Mouse (Mus musculus) spleen, postnatal 10 days (tissue): ENCODE measurements around the gene Meis2.

Experiments used
- DNase-seq, 2 experiments: peaks; one replicate each; pipeline ENCODE4 v3.0.0; 2021 to 2022; ENCODE audit warnings: low spot score in 2 of 2

The Meis2 gene

DNA sequence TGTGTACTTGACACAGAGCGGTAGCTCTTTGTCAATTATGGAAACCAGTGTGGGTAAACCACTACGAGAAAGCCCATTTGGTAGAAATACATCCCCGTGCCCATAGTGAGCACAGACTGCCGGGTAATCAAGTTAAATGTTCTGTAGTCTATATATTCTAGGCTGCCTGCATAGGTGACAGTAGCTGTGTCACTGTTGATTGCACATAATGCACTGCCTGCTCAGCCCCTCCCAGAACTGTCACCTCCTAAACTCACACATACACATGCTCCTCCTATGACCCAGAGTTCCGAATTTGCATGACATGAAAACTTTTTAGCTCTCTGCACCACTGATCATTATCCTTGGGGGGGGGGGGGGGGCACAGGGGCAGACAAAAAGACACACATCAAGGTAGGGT, 65.1 kb downstream of the Meis2 start:
- no peak for DNase-seq

DNA sequence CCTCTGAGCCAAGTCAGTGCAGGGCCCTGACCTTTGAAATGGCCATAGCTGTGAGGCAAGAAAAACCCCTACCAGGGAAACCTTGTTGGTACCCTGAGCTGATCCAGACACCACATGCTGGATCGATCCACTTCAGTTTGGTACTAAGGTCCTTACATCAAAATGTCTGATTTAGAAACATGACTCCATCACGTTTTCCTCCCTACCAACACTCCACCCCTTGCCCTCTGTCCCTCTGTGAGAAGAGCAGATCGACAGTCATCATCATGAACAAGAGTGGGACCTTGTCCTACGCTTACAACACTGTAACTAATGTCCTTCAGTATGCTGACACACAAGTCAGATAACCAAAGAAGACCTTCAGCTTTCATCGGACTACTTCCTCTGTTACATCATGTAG, 66.8 kb downstream of the Meis2 start:
- no peak for DNase-seq

DNA sequence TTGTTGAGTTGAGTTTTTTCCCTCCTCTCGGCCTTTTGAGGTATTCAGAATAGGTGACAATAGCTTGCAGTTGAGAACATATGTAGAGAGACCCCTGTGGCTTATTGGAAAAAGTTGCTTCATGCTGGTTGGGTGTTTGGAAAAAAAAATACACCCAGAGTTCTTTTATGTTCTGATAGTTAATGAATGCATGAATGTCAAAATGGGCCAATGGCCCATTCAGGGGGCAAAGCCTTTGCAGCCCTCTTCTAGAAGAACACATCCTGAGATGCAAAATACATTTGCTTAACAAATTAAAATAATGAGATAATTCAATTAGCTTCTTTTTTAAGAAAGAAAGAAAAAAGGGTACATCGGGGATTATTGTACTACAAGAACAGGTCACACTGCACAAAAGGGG, 69.2 kb downstream of the Meis2 start:
- no peak for DNase-seq

DNA sequence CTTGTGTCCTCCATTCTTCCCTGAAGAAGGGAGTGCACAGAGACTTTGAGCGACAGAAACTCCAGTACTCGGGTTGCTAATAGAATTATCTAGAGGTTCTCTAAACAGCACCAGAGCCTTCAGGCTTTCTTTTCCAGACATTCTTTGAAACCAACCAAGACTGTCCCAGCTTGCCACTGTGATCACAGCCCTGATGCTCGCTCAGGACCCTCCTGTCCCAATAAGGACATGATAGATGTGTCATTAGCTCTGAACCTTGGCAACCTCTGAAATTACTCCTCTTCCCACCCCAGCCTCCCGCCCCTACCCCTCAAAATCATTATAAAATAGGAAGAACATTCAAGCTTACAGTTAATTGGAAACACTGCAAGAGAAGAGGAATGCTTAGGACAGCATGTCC, 71.8 kb downstream of the Meis2 start:
- DNase-seq, result no peak

DNA sequence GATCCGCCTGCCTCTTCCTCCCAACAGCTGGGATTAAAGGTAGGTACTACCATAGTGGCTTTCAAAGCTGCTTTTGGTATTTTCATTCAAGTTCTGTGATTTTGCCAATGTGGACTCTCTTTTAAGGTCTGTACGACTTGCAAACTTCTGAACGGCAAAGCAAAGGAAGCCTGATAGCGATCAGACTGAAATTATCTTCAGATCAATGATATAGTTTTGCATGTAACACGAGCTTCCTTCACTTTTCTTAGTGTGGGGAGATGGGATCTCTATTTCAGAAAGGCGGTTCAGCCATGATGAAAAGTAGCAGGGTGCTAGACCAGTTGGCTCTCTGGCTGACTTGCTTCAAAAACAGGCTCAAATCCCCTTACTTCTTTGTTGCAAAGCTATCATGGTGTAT, 76.4 kb downstream of the Meis2 start:
- no peak for DNase-seq

DNA sequence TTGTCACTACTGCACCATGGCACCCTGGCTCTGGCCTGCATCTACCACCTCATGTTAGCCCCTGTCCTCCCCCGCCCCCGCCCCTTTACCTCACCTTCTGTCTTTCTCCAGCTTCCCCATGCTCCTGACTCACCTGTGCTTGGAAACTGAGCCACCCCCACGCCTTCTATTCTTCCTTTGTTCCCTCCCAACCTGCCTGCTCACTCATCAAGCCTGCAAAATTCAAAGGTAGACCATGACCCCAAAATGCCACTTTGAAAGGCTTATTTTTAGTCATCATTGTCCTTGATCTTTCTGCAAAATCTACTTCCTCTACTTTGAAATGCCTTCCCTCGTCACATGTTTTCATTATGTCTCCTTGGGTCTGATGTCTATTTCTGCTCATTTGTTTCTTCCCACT, 77.2 kb downstream of the Meis2 start:
- no peak for DNase-seq

DNA sequence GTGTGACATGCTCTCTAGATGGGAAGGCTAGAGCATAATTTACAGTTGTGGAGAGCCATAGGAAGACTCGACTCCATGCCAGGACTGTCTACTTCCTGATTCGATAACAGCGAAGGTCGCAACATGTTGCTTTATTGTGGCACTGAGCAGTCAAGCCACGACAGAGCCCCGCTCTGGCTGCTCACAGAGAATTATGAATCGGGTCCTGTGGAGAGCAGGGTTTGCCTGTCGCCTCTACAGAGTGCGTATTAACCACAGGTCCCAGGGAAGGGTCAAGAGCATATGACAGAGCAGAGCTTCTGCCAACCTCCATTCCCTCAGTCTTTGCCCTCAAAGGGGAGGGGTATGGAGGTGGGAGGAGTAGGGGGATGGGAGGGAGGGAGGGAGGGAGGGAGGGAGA, 80.7 kb downstream of the Meis2 start:
- DNase-seq, result no peak

DNA sequence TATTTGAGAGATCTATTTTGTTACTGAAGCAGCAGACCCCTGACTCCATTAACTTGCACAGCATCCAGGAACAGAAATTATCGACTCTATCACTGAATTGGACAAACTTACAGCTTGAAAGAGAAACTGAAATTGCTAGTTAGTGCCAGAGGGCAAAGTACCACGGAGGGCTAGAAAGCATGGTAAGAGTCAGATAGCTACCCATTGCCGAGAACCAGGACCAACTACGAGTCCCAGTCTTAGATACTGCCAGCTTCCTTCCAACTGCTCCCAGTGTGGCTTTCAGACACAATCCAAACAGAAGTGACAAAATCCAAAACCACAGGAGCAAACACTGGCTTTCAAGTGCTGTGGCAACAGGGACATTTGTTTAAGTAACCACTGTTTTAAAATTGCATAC, 81.2 kb downstream of the Meis2 start:
- no peak for DNase-seq

DNA sequence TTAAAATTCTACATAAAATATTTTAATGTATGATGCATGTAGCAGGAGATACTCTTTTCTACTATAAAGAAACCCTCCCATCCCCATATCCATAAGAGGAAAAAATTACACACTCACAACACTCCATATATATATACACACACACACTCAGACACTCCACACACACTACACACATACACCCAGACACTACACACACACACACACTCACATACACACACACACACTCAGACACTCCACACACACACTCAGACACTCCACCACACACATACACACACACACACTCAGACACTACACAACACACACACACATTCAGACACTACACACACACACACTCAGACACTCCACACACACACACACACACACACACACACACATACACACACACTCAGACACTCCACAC, 85.1 kb downstream of the Meis2 start:
- no peak for DNase-seq

DNA sequence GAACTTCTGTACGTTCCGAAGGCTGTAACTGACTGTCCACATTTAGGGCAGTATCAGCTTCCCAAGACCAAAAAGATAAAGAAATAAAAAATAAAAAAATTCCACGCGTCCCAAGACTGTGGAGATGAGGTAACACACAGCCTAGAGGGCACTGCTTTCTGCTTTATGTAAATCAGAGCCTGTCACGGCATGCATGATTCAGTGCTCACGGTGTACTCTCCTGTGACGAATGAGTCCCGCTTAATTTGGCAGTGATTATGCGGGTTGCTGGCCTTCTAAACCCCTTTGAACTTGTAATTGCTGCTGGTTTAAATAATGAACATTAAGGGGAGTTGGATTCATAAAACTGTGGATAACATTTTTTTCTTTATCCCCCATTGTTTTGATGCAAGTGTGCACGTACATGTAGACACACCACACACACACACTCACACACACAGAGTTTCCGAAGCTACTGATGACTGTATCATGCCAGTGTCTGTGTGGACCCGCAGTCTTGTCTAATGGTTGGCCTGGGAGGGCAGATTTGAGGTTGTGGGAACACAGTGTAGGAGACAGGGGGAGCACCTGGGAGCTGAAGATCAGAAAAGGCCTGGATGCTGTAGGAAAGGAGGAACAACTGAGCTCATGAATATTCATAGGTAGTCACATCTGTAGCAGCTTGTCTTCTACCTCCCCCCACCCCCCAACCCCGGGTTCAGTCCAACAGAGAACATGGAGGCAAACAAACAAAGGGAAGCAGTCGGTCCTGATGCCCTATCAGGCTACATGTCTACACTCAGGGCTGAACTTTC, 85.8 kb downstream of the Meis2 start:
- DNase-seq, result no peak

DNA sequence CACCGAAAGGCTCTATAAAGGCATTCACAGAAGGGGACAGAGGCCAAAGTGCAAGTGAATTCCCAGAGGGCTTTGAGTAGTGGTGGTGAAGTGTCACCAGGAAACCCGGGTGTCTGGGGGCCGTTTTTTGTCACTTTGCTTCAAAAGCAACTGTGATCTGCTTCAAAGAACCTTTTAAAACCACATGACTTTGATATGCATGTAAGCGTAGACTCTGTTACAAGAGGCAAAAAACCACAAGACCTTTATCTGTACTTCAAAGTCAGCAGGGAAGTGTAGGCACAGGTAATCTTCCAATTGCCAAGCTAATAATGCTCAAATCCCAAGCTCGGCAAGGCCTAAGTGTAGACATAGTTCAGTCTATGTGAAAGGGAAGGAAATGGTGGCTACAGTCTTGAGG, 87.0 kb downstream of the Meis2 start:
- no peak for DNase-seq

DNA sequence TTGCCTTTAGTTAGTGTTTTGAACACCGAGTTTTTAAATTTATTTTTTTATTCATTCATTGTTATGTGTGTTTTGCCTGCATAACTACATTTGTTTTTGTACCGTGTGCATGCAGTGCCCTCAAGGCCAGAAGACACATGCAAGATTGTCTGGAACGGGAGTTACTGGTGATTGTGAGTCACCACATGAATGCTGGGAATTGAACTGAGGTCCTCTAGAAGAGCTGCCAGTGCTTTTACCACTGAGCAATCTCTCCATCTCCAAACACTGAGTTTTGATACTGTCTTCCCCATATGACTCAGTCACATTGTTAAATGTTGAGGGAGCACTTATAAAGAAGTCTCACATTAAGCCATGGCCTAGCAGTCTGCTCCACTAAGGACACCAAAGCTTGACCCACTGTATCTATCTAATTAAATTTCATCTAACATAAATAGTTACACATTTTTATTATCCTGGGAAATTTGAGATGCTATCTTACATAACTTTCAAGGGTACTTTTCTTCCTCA, 94.3 kb downstream of the Meis2 start:
- no peak for DNase-seq

DNA sequence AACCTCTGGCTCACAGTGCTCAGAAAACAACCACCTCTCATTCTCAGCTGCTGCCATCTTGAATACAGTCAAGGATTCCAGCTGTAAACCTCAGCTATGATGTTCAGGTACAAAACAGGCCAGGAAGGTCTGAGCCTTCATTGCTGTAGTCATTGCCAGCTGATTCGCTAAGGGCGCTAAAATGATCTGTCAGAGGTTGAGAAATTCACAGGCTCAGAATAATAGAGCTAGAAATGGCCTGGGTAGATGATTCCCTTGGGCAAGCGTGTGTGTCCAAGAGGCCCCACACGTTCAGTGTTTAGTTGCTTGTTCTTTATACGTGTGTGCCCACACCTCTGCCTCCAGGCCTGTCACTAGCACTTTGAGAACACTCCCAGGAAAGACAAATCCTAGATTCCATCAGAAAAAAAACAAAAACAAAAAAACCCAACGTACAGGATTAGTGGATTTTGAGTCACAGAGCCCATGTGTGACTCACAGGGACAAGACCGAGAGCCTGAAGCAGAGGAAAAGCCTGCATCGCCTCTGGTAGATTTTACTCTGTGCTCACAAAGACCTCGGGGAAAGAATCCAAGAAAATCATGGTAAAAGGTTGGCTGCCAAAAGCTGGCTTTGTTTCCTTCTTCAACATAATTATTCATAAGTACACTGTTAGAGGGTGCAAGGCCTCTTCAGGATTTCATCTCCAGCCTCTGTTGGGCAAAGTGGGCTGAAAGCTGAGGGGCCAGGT, 95.4 kb downstream of the Meis2 start:
- no peak for DNase-seq

DNA sequence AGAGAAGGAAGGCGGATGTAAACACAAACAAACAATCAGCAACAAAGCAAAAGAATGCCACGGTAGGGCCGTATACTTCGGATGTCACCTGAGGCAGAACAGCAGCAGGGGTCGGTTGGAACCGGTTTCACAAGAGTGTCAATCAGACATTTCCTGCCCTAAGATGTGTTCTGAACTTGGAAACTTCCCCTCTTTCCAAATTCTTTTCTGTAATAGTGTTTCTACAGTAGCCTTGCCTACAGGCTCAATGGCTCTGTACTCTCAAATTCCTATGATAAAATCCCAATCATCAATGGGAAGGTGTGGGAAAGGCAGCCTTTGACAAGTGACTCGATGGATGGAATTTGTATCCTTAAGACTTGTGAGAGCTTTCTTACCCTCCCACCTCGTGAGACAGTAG, 96.4 kb downstream of the Meis2 start:
- DNase-seq, result no peak

DNA sequence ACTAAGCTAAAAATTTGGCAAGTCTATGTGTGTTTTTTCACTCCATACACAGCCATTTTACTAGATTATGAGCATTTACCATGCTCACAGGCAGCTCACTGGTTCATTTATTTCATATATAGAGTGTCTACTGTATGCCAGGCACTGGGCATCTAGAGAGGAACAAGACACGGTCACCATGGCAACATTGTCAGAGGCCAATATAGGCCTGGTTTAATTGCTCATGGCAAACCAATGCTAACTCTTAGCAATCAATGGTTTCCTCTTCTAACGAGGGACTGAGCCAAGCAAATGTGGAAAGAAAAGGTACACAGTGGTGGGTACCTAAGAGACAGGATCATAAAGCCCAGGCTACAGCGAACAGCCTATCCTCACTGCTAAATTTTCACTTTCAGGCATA, 100.7 kb downstream of the Meis2 start:
- DNase-seq, result no peak

DNA sequence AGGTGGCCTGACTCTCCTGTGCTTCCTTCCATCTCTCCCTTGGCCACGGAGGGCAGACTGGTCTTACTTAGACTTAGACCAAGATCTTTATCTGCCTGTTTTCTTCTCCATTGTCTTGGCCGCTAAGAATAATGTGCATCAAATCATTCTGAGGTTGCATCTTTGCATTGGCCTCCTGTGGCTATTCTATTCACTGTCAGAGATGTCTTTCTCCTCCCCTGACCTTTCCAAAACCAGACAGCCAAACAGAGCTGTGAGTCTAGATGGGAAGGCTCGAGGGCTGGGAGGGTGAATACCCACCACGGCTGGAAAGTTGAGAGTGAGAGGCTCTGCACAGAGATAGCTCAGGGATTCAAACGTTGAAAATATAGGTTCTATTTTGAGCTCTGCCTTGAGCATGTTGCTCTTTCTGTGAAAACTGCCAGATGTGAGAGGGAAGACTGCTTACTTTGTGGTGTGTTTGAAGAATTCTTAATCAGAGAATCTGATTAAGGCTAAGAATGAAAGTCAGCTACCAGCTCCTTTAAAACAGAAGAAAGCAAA, 102.3 kb downstream of the Meis2 start:
- no peak for DNase-seq

DNA sequence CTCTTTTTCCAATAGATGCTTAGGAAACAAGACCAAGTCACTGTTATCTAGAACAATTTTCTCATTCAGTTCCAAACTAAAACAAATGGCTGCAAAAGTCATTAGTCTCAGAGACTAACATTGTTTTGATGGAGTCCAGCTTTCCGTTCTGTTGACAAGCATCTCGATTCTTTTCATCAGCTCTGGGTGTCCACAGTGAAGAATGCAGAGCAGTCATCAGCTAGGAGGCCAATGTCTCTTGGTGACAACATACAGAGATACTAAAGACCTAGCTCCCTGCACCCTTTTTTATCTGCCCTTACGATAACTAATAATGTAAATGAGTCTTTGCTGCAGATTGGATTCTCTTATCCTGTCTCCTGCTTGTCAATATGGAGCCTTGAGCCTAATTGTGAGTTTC, 102.9 kb downstream of the Meis2 start:
- no peak for DNase-seq

DNA sequence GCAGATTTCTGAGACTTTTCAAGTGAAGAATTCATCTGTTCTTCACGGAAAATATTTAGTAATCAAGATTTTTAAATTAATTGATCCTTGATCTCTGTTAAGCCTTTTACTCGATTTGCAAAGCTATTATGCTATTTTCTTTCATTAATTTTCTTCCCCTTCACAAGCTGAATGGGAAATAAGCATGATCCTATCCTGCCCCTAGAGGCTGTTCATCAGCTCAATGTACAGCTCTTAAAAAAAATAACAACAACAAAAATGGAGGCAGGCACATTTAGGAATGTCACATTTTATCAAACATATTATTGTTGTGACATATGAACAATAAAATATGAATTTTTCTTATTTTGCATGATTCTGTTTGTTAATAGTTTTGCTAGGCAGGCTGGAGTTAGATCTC, 103.5 kb downstream of the Meis2 start:
- no peak for DNase-seq

DNA sequence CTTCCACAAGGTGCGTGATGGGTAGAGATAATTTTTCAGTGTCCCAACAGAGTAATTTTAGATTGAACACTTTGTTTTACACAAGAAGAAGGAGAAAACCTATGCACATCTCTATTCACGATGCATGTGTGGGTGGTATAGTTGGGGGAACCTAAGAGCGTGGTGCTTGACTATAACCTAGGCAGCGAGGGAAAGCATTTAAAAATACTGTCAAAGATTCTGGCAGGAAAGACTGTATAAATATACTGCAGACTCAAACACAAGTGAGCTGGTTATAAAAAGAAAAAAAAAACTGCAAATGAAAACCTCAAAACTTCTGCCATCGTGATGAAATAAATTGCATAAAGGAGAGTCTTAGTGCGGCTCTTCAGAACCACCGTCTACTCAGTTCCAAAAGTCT, 105.0 kb downstream of the Meis2 start:
- no peak for DNase-seq

DNA sequence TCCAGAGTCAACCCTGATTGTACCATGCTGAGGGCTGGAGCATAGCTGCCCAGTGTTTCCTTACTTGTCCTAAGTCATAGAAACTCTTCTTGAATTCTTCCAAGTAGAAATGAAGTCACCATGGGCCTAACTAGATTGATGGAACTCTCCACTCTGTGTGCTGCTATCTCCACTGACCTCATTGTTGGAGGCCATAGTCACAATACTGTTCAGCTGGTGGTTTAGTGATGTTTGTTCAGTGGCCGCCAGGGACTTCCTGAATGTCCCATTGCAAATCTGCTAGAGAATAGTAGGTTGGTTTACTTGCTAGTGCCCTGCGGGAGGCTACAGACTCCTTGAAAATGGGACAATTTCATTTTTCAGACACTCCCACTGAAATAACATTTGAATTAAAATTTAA, 108.9 kb downstream of the Meis2 start:
- no peak for DNase-seq

DNA sequence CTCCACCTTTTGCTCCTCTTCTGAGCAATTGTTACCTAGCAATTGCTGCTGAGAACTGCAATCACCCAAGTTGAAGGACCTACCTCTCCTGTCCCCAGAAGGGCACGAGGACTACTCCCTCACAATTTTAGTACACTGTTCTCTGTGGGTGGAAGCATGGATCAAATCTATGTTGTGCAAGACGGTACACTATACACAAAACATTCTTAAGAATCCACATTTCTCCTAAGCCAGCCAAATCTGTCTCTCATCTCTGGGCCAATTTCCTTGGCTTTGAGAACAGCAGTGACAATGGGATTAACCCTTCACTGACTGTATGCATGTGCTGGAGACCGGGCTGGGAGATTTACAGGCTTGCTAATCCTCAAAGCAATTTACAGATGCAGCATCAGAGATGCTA, 115.0 kb downstream of the Meis2 start:
- DNase-seq, result no peak

DNA sequence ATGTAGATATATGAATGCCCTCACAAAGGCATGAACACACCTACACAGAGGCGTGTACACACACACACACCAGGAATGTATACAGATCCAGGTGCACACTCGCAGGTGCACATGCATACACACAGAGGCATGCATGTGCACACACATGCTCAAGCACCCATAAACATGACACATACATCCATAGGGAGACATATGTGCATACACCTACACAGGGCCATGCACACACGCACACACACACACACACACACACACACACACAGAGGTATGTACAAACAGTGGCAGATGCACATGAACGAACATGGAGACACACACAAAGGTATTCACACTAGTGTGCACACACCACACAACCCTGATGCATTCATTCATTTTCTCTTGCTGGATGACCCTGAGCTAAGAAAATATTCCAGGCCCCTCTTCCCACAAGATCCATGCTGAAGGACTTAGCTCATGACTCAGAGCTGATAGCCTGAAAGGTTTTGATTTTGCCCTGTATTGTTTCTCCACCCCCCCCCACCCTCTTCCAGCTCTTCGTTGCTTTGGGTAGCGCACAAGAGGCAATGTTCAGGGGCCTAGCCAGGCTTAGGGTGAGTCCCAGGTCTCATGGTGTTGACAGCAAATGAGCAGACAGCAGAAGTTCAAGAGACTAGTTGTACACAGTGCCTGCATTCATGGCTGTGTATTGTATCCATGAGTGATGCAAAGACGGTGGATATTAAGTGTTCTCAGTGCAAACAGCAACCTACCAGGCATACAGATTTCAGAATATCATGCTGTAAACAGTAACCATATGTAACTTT, 116.8 kb downstream of the Meis2 start:
- DNase-seq, result no peak
